Mouse (Mus musculus): Measurements from ENCODE around the gene Josd2. TPM values are rescaled to one million over a fixed set of nuclear protein-coding genes. Genes with fewer than 3 reads are reported as not detected.

The Josd2 gene
- total RNA-seq (2023; ENCODE audit: inconsistent age) = 64.3 to 78.1 TPM (median 67.9 TPM) in 4 replicates

DNA sequence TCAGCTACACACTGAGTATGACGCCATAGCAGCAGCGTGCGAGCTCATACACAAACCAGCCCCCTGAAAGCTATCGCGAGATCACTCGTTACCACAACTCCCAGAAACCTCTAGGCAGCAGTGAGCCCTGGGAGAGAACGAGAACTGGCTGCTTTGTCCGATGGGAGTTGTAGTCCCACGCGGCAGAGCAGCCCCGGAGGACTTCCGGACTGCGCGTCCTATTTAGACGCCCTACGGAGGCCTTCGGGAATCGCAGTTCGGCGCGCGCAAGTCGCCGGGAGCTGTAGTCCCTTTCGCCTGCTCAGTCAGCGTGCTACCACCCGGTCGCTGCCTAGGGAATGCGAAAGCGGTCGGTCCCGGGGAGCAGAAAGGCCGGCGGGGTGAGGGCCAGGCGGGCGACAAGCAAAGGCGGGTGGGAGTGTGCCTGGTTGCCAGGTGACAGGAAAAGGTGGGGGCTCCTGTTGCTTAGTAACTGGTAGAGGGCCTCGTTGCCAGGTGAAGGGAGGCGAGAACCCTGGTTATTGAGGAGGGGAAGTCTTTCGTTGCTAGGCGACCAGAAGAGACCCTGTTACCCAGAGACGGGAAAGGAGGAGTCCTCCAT lies at the start of gene Josd2:
Gene Josd2 (plus strand): TSS at position 170 of the 601 bp plus-strand sequence.

DNA sequence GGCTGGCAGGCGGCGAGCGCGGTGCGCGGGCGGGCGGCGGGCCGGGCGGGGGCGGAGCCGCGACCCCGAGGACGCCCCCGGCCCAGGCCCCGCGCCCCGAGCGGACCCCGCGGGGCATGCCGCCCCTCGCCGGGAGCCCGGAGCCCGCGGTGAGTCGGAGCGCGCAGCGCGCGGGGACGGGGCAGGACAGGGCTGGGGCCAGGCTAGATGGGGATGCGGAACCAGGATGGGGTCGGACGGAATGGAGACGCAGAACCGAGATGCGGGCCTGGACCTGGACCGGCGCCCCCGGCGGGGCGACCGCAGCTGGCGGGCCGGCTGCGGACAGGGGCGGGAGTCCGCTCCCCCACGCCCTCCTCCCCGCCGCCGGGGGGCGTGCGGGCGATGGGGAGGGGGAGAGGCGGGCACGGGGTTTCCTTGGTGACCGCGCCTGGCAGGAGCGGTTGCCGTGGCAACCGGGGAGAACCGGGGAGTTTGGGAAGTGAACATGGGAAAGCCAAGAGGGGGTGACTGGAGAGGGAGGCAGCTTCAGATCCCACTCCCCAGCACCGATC lies 38.7 kb upstream of the Josd2 start, which contains the start of gene Lrrc4b:
Gene Lrrc4b (plus strand): TSS at position 51 of the 554 bp plus-strand sequence.

DNA sequence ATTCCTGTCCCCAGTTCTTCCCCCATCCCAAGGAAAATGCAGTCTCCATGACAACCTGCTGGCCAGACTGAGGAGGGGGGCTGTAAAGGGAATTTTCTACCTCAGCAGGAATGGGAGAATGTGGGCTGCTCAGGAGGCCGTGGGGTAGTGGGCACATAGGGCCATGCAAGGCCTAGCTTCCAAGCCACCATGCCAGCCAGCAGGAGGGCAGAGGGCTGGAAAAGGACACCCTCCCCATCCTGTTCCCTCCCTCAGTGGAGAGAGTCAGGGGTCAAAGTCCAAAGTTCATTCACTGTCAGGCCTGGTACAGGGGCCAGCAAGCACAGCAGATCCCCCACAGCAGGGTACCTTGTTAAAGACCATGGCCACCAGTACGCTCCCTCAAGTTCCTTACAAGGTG lies 2.7 kb upstream of the Josd2 start, which contains the start of gene Aspdh:
Gene Aspdh (plus strand): TSS at position 281 of the 400 bp plus-strand sequence.

DNA sequence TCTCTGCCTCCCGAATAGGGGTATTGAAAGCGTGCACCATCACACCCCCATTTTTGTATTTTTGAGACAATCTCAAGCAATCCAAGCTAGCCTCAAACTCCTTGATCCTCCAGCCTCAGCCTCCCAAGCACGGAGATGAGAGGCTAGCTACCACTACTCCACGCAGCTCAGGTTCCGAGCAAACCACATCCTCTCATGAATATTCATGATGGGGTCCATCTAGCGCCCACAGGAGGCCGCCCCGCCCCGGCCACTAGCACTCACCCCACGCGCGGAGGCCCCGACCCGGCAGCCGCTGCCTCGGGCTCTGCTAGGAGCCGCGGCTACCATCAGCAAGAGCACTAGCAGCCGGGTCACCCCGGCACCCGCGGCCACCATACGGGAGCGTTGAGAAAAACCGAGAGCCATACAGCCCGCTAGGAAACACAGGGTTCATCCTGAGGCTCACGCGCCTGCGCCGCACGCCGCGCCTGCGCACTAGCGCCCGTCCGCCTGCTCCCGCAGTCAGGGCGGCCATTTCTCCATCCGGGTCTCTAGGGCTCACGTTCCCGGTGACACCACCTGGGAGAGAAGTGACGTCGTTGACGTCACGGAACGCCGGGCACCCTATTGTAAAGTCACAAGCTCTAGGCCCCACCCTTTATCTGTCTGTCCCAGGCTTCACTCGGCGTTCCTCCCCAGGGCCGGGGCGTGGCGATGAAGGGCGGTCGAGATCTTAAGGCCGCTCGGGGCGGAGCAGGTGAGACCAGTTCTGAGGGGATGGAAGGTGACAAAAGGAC lies 28.4 kb downstream of the Josd2 start, which contains the start of the genes Emc10 and Fam71e1:
Gene Emc10 (minus strand): TSS at position 538 of the 779 bp plus-strand sequence.
Gene Fam71e1 (plus strand): TSS at position 590 of the 779 bp plus-strand sequence.

Other genes with a start within 250 kb of the Josd2 start
- gene Klk1, start 242.6 kb upstream of the Josd2 start, total RNA-seq (2023; ENCODE audit: inconsistent age) = not detected in 4 replicates
- not detected in 4 replicates for gene Gm36864, start 231.8 kb upstream of the Josd2 start, total RNA-seq (2023; ENCODE audit: inconsistent age)
- 0.87 to 1.9 TPM (median 1.5 TPM) in 4 replicates for gene 1700028J19Rik, start 221.3 kb upstream of the Josd2 start, total RNA-seq (2023; ENCODE audit: inconsistent age)
- gene 2410002F23Rik, start 221.3 kb upstream of the Josd2 start, total RNA-seq (2023; ENCODE audit: inconsistent age) = 153 to 193 TPM (median 178 TPM) in 4 replicates
- gene Acp4, start 210.6 kb upstream of the Josd2 start, total RNA-seq (2023; ENCODE audit: inconsistent age) = not detected in 4 replicates
- not detected in 4 replicates for gene Gm15517, start 206.5 kb upstream of the Josd2 start, total RNA-seq (2023; ENCODE audit: inconsistent age)
- 1.00 to 2.5 TPM (median 1.2 TPM) in 4 replicates for gene Clec11a, start 161.1 kb upstream of the Josd2 start, total RNA-seq (2023; ENCODE audit: inconsistent age)
- gene Shank1, start 157.7 kb upstream of the Josd2 start, total RNA-seq (2023; ENCODE audit: inconsistent age) = 29.6 to 39.7 TPM (median 36.1 TPM) in 4 replicates
- not detected in 4 replicates for gene Syt3, start 83.9 kb upstream of the Josd2 start, total RNA-seq (2023; ENCODE audit: inconsistent age)
- gene 1700008O03Rik, start 82.2 kb upstream of the Josd2 start, total RNA-seq (2023; ENCODE audit: inconsistent age) = not detected in 4 replicates
- gene Lrrc4b, start 39.0 kb upstream of the Josd2 start, total RNA-seq (2023; ENCODE audit: inconsistent age) = not detected in 4 replicates
- not detected in 4 replicates for gene Aspdh, start 2.6 kb upstream of the Josd2 start, total RNA-seq (2023; ENCODE audit: inconsistent age)
- 69.5 to 76.6 TPM (median 74.0 TPM) in 4 replicates for gene Emc10, start 28.5 kb downstream of the Josd2 start, total RNA-seq (2023; ENCODE audit: inconsistent age)
- gene Fam71e1, start 28.6 kb downstream of the Josd2 start, total RNA-seq (2023; ENCODE audit: inconsistent age) = 8.6 to 15.4 TPM (median 11.1 TPM) in 4 replicates
- 14.9 to 16.7 TPM (median 15.5 TPM) in 4 replicates for gene Mybpc2, start 56.7 kb downstream of the Josd2 start, total RNA-seq (2023; ENCODE audit: inconsistent age)
- 495 to 541 TPM (median 519 TPM) in 4 replicates for gene Spib, start 64.1 kb downstream of the Josd2 start, total RNA-seq (2023; ENCODE audit: inconsistent age)
- 150 to 170 TPM (median 155 TPM) in 4 replicates for gene Pold1, start 80.9 kb downstream of the Josd2 start, total RNA-seq (2023; ENCODE audit: inconsistent age)
- gene Nr1h2, start 86.0 kb downstream of the Josd2 start, total RNA-seq (2023; ENCODE audit: inconsistent age) = 363 to 416 TPM (median 382 TPM) in 4 replicates
- 665 to 743 TPM (median 692 TPM) in 4 replicates for gene Napsa, start 104.4 kb downstream of the Josd2 start, total RNA-seq (2023; ENCODE audit: inconsistent age)
- 22.7 to 29.6 TPM (median 23.7 TPM) in 4 replicates for gene Kcnc3, start 122.7 kb downstream of the Josd2 start, total RNA-seq (2023; ENCODE audit: inconsistent age)
- gene Myh14, start 202.9 kb downstream of the Josd2 start, total RNA-seq (2023; ENCODE audit: inconsistent age) = not detected in 4 replicates
- gene Izumo2, start 240.8 kb downstream of the Josd2 start, total RNA-seq (2023; ENCODE audit: inconsistent age) = not detected in 4 replicates